Mouse (Mus musculus): ENCODE data around the gene Gm47955. TPM values are rescaled to one million over a fixed set of nuclear protein-coding genes. Genes with fewer than 3 reads are reported as not detected.
"Not testable (repeated sequence)": the region's sequence is repeated elsewhere in the genome, so short reads cannot be mapped to it uniquely, and the experiment has no call there.

Gene Gm47955
- polyA plus RNA-seq, 1 experiment = not detected

DNA sequence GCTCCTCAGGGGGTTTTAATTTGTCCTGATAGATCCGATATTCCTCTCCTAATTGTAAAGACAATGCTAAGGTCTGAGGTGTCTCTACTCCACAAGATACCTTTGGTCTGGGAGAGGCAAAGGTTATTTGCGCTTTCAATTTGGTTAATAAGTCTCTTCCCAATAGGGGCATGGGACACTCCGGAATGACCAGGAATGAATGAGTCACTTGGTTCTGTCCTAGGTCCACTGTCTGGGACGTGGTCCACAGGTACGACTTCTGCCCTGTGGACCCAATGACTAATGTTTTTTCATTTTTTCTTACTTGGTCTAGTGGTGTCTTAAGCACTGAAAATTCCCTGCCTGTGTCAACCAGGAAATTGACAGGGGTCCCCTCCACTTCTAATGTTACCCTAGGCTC lies 21.4 kb upstream of the Gm47955 start:
- Histone ChIP-seq H3K79me2 (ENCODE audit: control insufficient read depth, insufficient read depth) (no peaks in the 10 kb centered on the region), H3K36me3 (ENCODE audit: control insufficient read depth, insufficient read depth) (no peaks in the 10 kb centered on the region), H3K27me3 (ENCODE audit: control insufficient read depth, insufficient read depth, insufficient read length) (no peaks in the 10 kb centered on the region), H3K79me3 (ENCODE audit: low read depth) (no peaks in the 10 kb centered on the region), H3K4me3 (ENCODE audit: insufficient read depth, poor library complexity, severe bottlenecking) (no peak overlapping the region), H3ac (ENCODE audit: control insufficient read depth, insufficient read length, low read depth) (no peak overlapping the region)
- no peak for TF ChIP-seq FOSL1 (IDR thresholded peaks at IDR 0.05; ENCODE audit: insufficient read depth, low read length, poor library complexity, severe bottlenecking)
- no peak for TF ChIP-seq MAX (IDR thresholded peaks at IDR 0.05)
- TF ChIP-seq USF1 (IDR thresholded peaks at IDR 0.05; ENCODE audit: low read depth) = no peak
- TF ChIP-seq MYOD1 (IDR thresholded peaks at IDR 0.05; ENCODE audit: control insufficient read depth, insufficient read length, low read depth) = no peak
- TF ChIP-seq MYOG (IDR thresholded peaks at IDR 0.05; ENCODE audit: control insufficient read depth, extremely low read depth, insufficient read length) = no peak
- no peak for TF ChIP-seq CTCF (IDR thresholded peaks at IDR 0.05; ENCODE audit: control insufficient read depth, insufficient read depth, insufficient read length)
- no peak for TF ChIP-seq CEBPB (IDR thresholded peaks at IDR 0.05; ENCODE audit: low read depth)

DNA sequence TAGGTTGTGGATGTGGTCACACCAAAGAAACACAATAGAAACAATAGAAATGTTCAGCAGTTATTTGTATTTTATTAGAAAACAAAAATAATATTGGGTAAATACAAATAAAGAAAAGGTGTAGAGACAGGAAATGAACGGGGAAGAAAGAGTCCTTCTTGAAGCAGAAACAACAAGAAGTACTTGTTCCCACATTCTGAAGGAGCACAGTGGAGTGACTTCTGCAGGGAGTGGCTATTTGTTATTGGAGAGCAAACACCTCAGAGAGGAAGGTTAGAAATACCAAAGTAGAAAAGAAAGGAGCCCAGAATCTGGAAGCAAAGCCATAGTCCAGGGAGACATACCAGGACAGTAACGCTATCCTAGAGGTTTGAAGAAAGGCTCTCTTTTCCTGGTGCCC lies 17.6 kb upstream of the Gm47955 start:
- not testable (repeated sequence) for H3K4me3 ChIP-seq (ENCODE audit: insufficient read depth, poor library complexity, severe bottlenecking); H3K27me3 ChIP-seq (ENCODE audit: control insufficient read depth, insufficient read depth, insufficient read length); H3ac ChIP-seq (ENCODE audit: control insufficient read depth, insufficient read length, low read depth); H3K36me3 ChIP-seq (ENCODE audit: control insufficient read depth, insufficient read depth); H3K79me3 ChIP-seq (ENCODE audit: low read depth); H3K79me2 ChIP-seq (ENCODE audit: control insufficient read depth, insufficient read depth)

DNA sequence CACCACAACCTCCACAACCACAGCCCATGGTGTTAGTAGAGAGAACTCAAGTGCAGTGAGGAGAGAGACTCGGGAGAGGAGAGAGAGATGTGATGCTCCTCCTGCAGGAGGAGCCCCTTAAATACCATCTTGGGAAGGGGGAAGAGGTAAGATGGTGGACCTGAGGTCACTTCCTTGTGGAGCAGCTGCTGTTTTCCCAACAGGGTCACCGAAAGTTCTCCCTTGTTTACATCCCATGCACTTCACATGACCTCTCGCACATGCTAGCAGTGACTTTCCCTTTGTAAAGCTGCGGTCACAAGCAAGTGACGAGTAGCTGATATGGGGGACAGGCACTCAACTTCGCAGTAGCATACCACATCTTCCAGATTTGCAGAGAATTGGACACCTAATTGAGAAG lies 16.8 kb upstream of the Gm47955 start, which contains the start of gene A030003K21Rik:
TSS of gene A030003K21Rik (minus strand) at position 94 of the 400 bp plus-strand sequence.
- H3K27me3 ChIP-seq (ENCODE audit: control insufficient read depth, insufficient read depth, insufficient read length); H3K36me3 ChIP-seq (ENCODE audit: control insufficient read depth, insufficient read depth); H3ac ChIP-seq (ENCODE audit: control insufficient read depth, insufficient read length, low read depth); H3K79me3 ChIP-seq (ENCODE audit: low read depth); H3K4me3 ChIP-seq (ENCODE audit: insufficient read depth, poor library complexity, severe bottlenecking); H3K79me2 ChIP-seq (ENCODE audit: control insufficient read depth, insufficient read depth): not testable (repeated sequence)

GRCm38 (mm10) chr1:82946029-82946428 lies 14.1 kb upstream of the Gm47955 start:
- not testable (repeated sequence) for H3K79me2 ChIP-seq (ENCODE audit: control insufficient read depth, insufficient read depth); H3K79me3 ChIP-seq (ENCODE audit: low read depth); H3K27me3 ChIP-seq (ENCODE audit: control insufficient read depth, insufficient read depth, insufficient read length); H3K4me3 ChIP-seq (ENCODE audit: insufficient read depth, poor library complexity, severe bottlenecking); H3K36me3 ChIP-seq (ENCODE audit: control insufficient read depth, insufficient read depth); H3ac ChIP-seq (ENCODE audit: control insufficient read depth, insufficient read length, low read depth)

GRCm38 (mm10) chr1:82948601-82949000 lies 11.5 kb upstream of the Gm47955 start:
- Histone ChIP-seq H3K79me3 (ENCODE audit: low read depth) (no peaks in the 10 kb centered on the region), H3K36me3 (ENCODE audit: control insufficient read depth, insufficient read depth) (no peaks in the 10 kb centered on the region), H3K27me3 (ENCODE audit: control insufficient read depth, insufficient read depth, insufficient read length) (no peaks in the 10 kb centered on the region), H3K4me3 (ENCODE audit: insufficient read depth, poor library complexity, severe bottlenecking) (no peak overlapping the region), H3ac (ENCODE audit: control insufficient read depth, insufficient read length, low read depth) (no peak overlapping the region), H3K79me2 (ENCODE audit: control insufficient read depth, insufficient read depth) (no peaks in the 10 kb centered on the region)
- no peak for TF ChIP-seq USF1 (IDR thresholded peaks at IDR 0.05; ENCODE audit: low read depth)
- TF ChIP-seq CTCF (IDR thresholded peaks at IDR 0.05; ENCODE audit: control insufficient read depth, insufficient read depth, insufficient read length) = no peak

DNA sequence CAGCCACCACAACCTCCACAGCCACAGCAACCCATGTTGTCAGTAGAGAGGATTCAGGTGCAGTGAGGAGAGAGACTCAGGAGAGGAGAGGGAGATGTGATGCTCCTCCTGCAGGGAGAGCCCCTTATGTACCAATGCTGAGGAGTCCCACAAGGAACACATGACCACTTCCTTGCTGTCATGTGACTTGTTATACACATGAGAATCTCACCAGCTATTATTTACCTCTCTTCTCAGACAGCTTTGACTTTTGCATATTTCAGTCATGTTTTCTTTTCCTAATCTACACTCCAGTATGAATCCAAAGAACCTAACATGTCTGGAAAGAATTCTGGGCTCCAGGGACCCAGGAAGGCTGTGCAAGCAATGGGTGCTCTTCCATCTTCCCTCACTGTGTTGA lies 4.2 kb upstream of the Gm47955 start, which contains the start of gene Gm7544:
TSS of gene Gm7544 (minus strand) at position 101 of the 400 bp plus-strand sequence.
- H3K79me3 ChIP-seq (ENCODE audit: low read depth); H3K4me3 ChIP-seq (ENCODE audit: insufficient read depth, poor library complexity, severe bottlenecking): not testable (repeated sequence)

GRCm38 (mm10) chr1:82966413-82966812 lies 6.3 kb downstream of the Gm47955 start:
- H3K27me3 ChIP-seq (ENCODE audit: control insufficient read depth, insufficient read depth, insufficient read length) = no peaks in the 10 kb centered on the region

More for the DNA sequence above, 4.2 kb upstream of the Gm47955 start, which contains the start of gene Gm7544:
- H3K27me3 ChIP-seq (ENCODE audit: control insufficient read depth, insufficient read depth, insufficient read length); H3ac ChIP-seq (ENCODE audit: control insufficient read depth, insufficient read length, low read depth); H3K36me3 ChIP-seq (ENCODE audit: control insufficient read depth, insufficient read depth); H3K79me2 ChIP-seq (ENCODE audit: control insufficient read depth, insufficient read depth): not testable (repeated sequence)

More at GRCm38 (mm10) chr1:82966413-82966812, 6.3 kb downstream of the Gm47955 start:
- Histone ChIP-seq H3K36me3 (ENCODE audit: control insufficient read depth, insufficient read depth) (no peaks in the 10 kb centered on the region), H3ac (ENCODE audit: control insufficient read depth, insufficient read length, low read depth) (no peak overlapping the region), H3K79me2 (ENCODE audit: control insufficient read depth, insufficient read depth) (no peaks in the 10 kb centered on the region), H3K79me3 (ENCODE audit: low read depth) (no peaks in the 10 kb centered on the region), H3K4me3 (ENCODE audit: insufficient read depth, poor library complexity, severe bottlenecking) (no peak overlapping the region)
- TF ChIP-seq MYOG (IDR thresholded peaks at IDR 0.05; ENCODE audit: control insufficient read depth, extremely low read depth, insufficient read length) (no peak), FOSL1 (IDR thresholded peaks at IDR 0.05; ENCODE audit: insufficient read depth, low read length, poor library complexity, severe bottlenecking) (no peak), CTCF (IDR thresholded peaks at IDR 0.05; ENCODE audit: control insufficient read depth, insufficient read depth, insufficient read length) (no peak), MYOD1 (IDR thresholded peaks at IDR 0.05; ENCODE audit: control insufficient read depth, insufficient read length, low read depth) (no peak), CEBPB (IDR thresholded peaks at IDR 0.05; ENCODE audit: low read depth) (no peak), USF1 (IDR thresholded peaks at IDR 0.05; ENCODE audit: low read depth) (no peak), MAX (IDR thresholded peaks at IDR 0.05) (no peak)

Data from C2C12 (cell line).